Mouse (Mus musculus) small intestine, adult 2 months (tissue): ENCODE data around the gene Cog7.

ENCODE experiments used
- CTCF ChIP-seq: fragments of 200-500 bp; IDR thresholded peaks from 2 replicates; pipeline ENCODE4 v1.5.1; 2012; ENCODE audit warnings: low read depth, mild to moderate bottlenecking, control low read depth, inconsistent platforms, low read length, moderate library complexity, mixed read lengths; ENCODE audit not compliant: insufficient replicate concordance, insufficient read length; ENCODE audit errors: extremely low read depth
- POLR2A ChIP-seq: fragments of 200-500 bp; IDR thresholded peaks from 2 replicates; pipeline ENCODE4 v1.6.1; 2012; ENCODE audit warnings: low read depth, mild to moderate bottlenecking, control low read depth, inconsistent platforms, low read length, moderate library complexity

GRCm38 (mm10) chr7:121931246-121931645 lies 50.3 kb downstream of the Cog7 start:
- TF ChIP-seq POLR2A (no peak), CTCF (no peak)
